Mouse (Mus musculus) inflammation-experienced regulatory T-cells, adult 6 months (primary cell): ENCODE data around the gene Zscan4f. TPM values are rescaled to one million over a fixed set of nuclear protein-coding genes. Genes with fewer than 3 reads are reported as not detected.
"Not testable (repeated sequence)": the region's sequence is repeated elsewhere in the genome, so short reads cannot be mapped to it uniquely, and the experiment has no call there.

Source experiments
- ATAC-seq: one replicate; pipeline ENCODE4 v1.8.0; 2017
- polyA plus RNA-seq, 3 experiments: library from polyadenylated mRNA; unstranded; fragments of 100-300 nt; shearing (Covaris generic); gene quantifications; one replicate each; pipeline ENCODE4 v1.2.1; 2017

Gene Zscan4f
- polyA plus RNA-seq: not detected

DNA sequence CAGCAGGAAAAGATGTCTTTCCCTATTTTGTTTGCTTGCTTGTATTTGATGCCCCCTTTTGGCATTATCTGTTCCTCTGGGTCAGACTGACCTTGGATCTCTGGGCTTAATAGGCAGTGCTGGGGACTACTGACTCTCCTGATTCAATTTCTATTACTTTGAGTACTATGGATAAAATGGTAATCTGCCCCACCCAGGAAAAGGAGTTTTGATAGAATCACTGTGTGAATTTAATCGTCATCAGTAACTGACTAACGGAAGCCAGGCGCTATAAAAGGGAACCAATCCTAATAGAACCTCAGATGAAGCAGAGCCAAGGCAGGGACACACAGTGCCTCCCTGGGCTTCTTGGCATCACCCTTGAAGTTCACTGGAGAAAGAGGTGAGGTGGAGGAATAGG is at the start of gene Zscan4f:
Gene Zscan4f, plus strand, starts transcription at position 301 of the 400 bp plus-strand sequence.
- not testable (repeated sequence) for ATAC-seq

DNA sequence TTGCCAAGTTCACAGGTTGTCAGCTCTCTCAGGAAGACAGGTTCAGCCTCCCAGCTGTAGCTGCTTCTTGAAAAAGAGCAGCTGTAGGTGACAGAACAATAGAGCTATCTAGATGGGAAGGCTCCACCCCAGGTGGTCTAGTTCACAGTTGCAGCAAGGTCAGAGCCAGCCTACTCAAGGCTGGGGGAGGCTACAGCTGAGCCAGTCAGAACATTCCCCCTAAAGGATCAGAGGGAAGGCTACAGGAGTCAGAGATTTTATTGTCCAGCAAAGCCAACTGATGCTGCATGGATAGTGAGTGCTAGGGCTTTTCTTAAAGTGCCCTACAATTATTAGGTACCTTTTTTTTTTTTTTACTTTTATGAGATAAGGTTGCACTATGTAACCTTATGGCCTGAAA is 13.1 kb upstream of the Zscan4f start:
- not testable (repeated sequence) for ATAC-seq

Other genes with a start within 250 kb of the Zscan4f start
- gene Zscan4d, start 231.8 kb upstream of the Zscan4f start, polyA plus RNA-seq: under 1 TPM in 1 of 3 experiments, not detected in 2; 0.33 TPM
- gene Zscan4e, start 87.2 kb upstream of the Zscan4f start, polyA plus RNA-seq: not detected
- not detected for gene Zscan4-ps2, start 116.4 kb downstream of the Zscan4f start, polyA plus RNA-seq
- not detected for gene Zscan4-ps3, start 211.4 kb downstream of the Zscan4f start, polyA plus RNA-seq